Mouse (Mus musculus): ENCODE measurements around the gene Clcn1. TPM values are rescaled to one million over a fixed set of nuclear protein-coding genes. Genes with fewer than 3 reads are reported as not detected.

The Clcn1 gene
- total and polyA plus RNA-seq, 3 experiments = 0.04 to 0.22 TPM; not detected in 1

DNA sequence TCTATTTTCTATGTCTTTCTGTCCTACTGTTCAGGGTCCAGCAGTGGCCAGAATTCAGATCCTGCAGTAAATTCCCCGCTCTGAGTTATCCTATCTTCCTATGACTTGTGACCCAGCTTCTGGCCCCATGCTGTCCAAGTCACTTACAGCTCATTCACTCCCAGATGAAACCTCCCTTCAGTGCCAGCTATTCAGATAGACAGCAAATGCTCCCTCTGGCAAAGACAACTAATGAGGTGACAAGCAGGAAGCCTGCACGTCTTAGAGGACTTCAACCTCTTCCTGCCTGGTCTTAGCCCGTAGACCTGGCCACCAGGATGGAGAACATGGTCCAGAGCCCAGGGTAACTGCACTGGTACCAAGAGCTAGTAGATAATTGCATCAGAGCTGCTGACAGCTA is 76.5 kb downstream of the Clcn1 start:
- Histone ChIP-seq H3K4me1 (ENCODE audit: control insufficient read depth in 1 of 2, insufficient read depth in 2 of 2, low read length in 2 of 2) (peaks cover 0 to 11% of the 10 kb centered on the region in 2 experiments; a peak in 2 of 4 replicates), H3K79me2 (ENCODE audit: control insufficient read depth, insufficient read depth, low read length, poor library complexity) (no peaks in the 10 kb centered on the region), H3K36me3 (ENCODE audit: control insufficient read depth in 1 of 2, insufficient read depth in 2 of 2, low read length in 2 of 2) (peaks cover 0 to 2% of the 10 kb centered on the region in 2 experiments; a peak in 2 of 4 replicates), H3K9me3 (replicated peaks; ENCODE audit: insufficient read depth, low read length) (no peaks in the 10 kb centered on the region), H3K27ac (ENCODE audit: control insufficient read depth, low read depth, low read length) (no peak overlapping the region), H3K4me3 (ENCODE audit: control insufficient read depth in 1 of 2, insufficient read depth in 1 of 2, low read depth in 2 of 2, low read length in 2 of 2) (no peak overlapping the region), H3K9ac (ENCODE audit: control insufficient read depth, low read depth, low read length, poor library complexity, severe bottlenecking) (no peak overlapping the region), H3K27me3 (ENCODE audit: control insufficient read depth in 1 of 2, insufficient read depth in 2 of 2, low read length in 2 of 2) (no peaks in the 10 kb centered on the region)
- DNase-seq (ENCODE audit: low read depth, low spot score) = no peak
- TF ChIP-seq TBP (IDR thresholded peaks at IDR 0.05; ENCODE audit: low read depth, low read length) (no peak), TCF12 (IDR thresholded peaks at IDR 0.05; ENCODE audit: low read depth, low read length) (no peak), POLR2AphosphoS2 (IDR thresholded peaks at IDR 0.05; ENCODE audit: low read length) (no peak), NELFE (IDR thresholded peaks at IDR 0.05; ENCODE audit: low read depth, low read length) (no peak), BHLHE40 (IDR thresholded peaks at IDR 0.05; ENCODE audit: borderline replicate concordance, low read depth, low read length) (no peak), MXI1 (IDR thresholded peaks at IDR 0.05; ENCODE audit: low read depth, low read length) (no peak), ETS1 (IDR thresholded peaks at IDR 0.05; ENCODE audit: low read depth, low read length) (no peak), ELF1 (IDR thresholded peaks at IDR 0.05; ENCODE audit: low read depth, low read length) (no peak), ZKSCAN1 (IDR thresholded peaks at IDR 0.05; ENCODE audit: low read depth, low read length) (no peak), E2F4 (IDR thresholded peaks at IDR 0.05; ENCODE audit: borderline replicate concordance, low read depth, low read length) (no peak), UBTF (IDR thresholded peaks at IDR 0.05; ENCODE audit: borderline replicate concordance, insufficient read depth, low read depth, low read length) (no peak), SIN3A (IDR thresholded peaks at IDR 0.05; ENCODE audit: low read length) (no peak), MAZ (IDR thresholded peaks at IDR 0.05; ENCODE audit: low read depth, low read length) (no peak), JUND (IDR thresholded peaks at IDR 0.05; ENCODE audit: low read depth, low read length) (no peak), POLR2AphosphoS5 (IDR thresholded peaks at IDR 0.05; ENCODE audit: borderline replicate concordance, low read depth, low read length) (no peak)

DNA sequence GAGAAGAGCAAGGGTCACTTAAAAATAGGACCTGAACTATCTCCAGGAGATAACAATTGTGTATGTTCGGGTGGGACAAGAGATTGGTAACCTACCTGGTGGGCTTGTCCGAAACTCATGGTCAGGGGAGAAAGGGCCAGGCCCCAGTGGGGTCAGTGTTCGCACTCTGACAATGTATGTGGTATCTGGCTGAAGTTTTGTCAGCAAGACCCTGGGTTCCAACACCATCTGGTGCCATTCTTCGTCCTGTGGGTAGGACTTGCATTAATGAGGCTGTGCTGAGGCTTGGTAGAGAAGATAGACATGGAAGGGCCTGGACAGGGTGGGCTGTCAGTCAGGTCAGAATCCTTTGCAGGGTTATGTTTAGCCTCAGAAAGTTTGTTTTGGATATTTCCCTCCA is 77.6 kb downstream of the Clcn1 start:
- Histone ChIP-seq H3K9ac (ENCODE audit: control insufficient read depth, low read depth, low read length, poor library complexity, severe bottlenecking) (no peak overlapping the region), H3K36me3 (ENCODE audit: control insufficient read depth in 1 of 2, insufficient read depth in 2 of 2, low read length in 2 of 2) (peaks cover 0 to 2% of the 10 kb centered on the region in 2 experiments; a peak in 2 of 4 replicates)
- TF ChIP-seq MXI1 (IDR thresholded peaks at IDR 0.05; ENCODE audit: low read depth, low read length) = no peak
- TF ChIP-seq KAT2A (conservative IDR thresholded peaks at IDR 0.05; ENCODE audit: low read depth, low read length) = no peak
- TF ChIP-seq POLR2A (IDR thresholded peaks at IDR 0.05; ENCODE audit: control insufficient read depth in 1 of 2, insufficient read depth in 1 of 2, low read depth in 1 of 2, low read length in 2 of 2, poor library complexity in 1 of 2) = no peak
- TF ChIP-seq NELFE (IDR thresholded peaks at IDR 0.05; ENCODE audit: low read depth, low read length) = no peak
- TF ChIP-seq JUND (IDR thresholded peaks at IDR 0.05; ENCODE audit: low read depth, low read length) = no peak
- TF ChIP-seq BHLHE40 (IDR thresholded peaks at IDR 0.05; ENCODE audit: borderline replicate concordance, low read depth, low read length) = no peak
- TF ChIP-seq ZNF384 (IDR thresholded peaks at IDR 0.05; ENCODE audit: low read depth, low read length) = no peak
- TF ChIP-seq RAD21 (IDR thresholded peaks at IDR 0.05; ENCODE audit: low read depth, low read length) = no peak
- TF ChIP-seq POLR2AphosphoS2 (IDR thresholded peaks at IDR 0.05; ENCODE audit: low read length) = no peak
- no peak for TF ChIP-seq ZC3H11A (IDR thresholded peaks at IDR 0.05; ENCODE audit: low read depth, low read length)
- TF ChIP-seq POLR2AphosphoS5 (IDR thresholded peaks at IDR 0.05; ENCODE audit: borderline replicate concordance, low read depth, low read length) = no peak
- TF ChIP-seq UBTF (IDR thresholded peaks at IDR 0.05; ENCODE audit: borderline replicate concordance, insufficient read depth, low read depth, low read length) = no peak
- no peak for TF ChIP-seq TAL1 (IDR thresholded peaks at IDR 0.05; ENCODE audit: low read length)
- no peak for TF ChIP-seq CTCF (IDR thresholded peaks at IDR 0.05 in 2 of 3, conservative IDR thresholded peaks at IDR 0.05 in 1 of 3; ENCODE audit: control insufficient read depth in 1 of 3, insufficient read depth in 1 of 3, low read depth in 2 of 3, low read length in 3 of 3, poor library complexity in 1 of 3, severe bottlenecking in 1 of 3)
- TF ChIP-seq SIN3A (IDR thresholded peaks at IDR 0.05; ENCODE audit: low read length) = no peak
- no peak for TF ChIP-seq MEF2A (IDR thresholded peaks at IDR 0.05; ENCODE audit: extremely low read depth, insufficient replicate concordance, low read depth, low read length, poor library complexity, severe bottlenecking)

More for the DNA sequence above, 77.6 kb downstream of the Clcn1 start:
- Histone ChIP-seq H3K4me1 (ENCODE audit: control insufficient read depth in 1 of 2, insufficient read depth in 2 of 2, low read length in 2 of 2) (peaks cover 0 to 11% of the 10 kb centered on the region in 2 experiments; a peak in 2 of 4 replicates), H3K27ac (ENCODE audit: control insufficient read depth, low read depth, low read length) (no peak overlapping the region), H3K27me3 (ENCODE audit: control insufficient read depth in 1 of 2, insufficient read depth in 2 of 2, low read length in 2 of 2) (peaks cover 0 to 2% of the 10 kb centered on the region in 2 experiments; a peak in 1 of 4 replicates), H3K4me3 (ENCODE audit: control insufficient read depth in 1 of 2, insufficient read depth in 1 of 2, low read depth in 2 of 2, low read length in 2 of 2) (no peak overlapping the region), H3K9me3 (replicated peaks; ENCODE audit: insufficient read depth, low read length) (no peaks in the 10 kb centered on the region), H3K79me2 (ENCODE audit: control insufficient read depth, insufficient read depth, low read length, poor library complexity) (no peaks in the 10 kb centered on the region)
- DNase-seq (ENCODE audit: low read depth, low spot score) = no peak

Measured in MEL (cell line).